Mouse (Mus musculus) megakaryocyte, adult 5-6 weeks (primary cell): ENCODE measurements around the gene Gnai2. TPM values are rescaled to one million over a fixed set of nuclear protein-coding genes. Genes with fewer than 3 reads are reported as not detected.

ENCODE experiments used
- ATAC-seq: 2 replicates; pipeline ENCODE4 v1.8.0; 2016; ENCODE audit warnings: mild to moderate bottlenecking, inconsistent platforms; ENCODE audit not compliant: poor library complexity, severe bottlenecking
- total RNA-seq, 2 experiments: library from RNA; stranded (forward) in 1 of 2; stranded (reverse) in 1 of 2; fragments of 153-499, 151-499 nt in 1 of 2; fragments of 221-1000, 200-1000 nt in 1 of 2; gene quantifications; 2 replicates each; pipeline versions ENCODE4 v1.2.3 to v1.2.4; 2015 to 2017

Gnai2 gene
- total RNA-seq, 2 experiments from 2014 or later = 768 to 871 TPM

GRCm38 (mm10) chr9:107612945-107613569, 22.1 kb downstream of the Gnai2 start:
- ATAC-seq = no peak

DNA sequence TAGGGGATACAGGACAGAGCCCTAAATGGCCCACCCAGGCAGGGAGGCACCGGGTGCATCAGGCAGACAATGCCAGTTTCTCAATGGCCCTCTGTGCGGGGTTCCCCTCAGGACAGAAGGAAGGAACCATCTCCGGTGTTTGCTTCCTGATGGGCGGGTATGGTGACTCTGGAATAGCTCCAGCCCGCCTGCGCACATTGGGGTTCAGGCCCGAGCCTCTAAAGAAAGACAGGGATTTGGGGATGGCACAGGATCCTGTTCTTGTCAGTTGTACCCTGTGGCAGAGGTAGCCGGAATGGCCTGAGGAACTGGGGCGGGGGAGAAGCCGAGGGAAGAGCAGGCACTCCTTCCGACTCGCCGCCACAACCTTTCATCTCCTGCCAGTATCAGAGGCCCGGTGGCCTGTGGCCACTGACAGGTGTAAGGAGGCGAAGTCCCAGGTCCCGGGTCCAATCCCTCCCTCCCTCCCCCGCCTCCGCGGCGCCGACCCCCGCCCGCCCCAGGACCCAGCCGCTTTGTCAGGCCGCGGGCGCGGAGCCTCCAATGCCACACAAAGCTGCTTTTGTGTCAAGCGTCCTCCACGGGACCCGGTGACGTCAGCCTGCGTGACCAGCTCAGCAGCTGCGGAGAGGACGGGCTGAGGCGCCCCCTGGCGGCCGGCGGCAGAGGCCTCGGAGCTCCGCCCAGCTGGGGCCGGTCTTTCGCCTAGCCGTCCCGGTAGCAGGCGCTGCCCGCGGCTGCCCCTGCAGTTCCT, 22.8 kb downstream of the Gnai2 start:
- peak; percentile 94 for ATAC-seq

- ATAC-seq = peak; percentile 13
These were observed 23.5 kb downstream of the Gnai2 start for GRCm38 (mm10) chr9:107611456-107612190.

DNA sequence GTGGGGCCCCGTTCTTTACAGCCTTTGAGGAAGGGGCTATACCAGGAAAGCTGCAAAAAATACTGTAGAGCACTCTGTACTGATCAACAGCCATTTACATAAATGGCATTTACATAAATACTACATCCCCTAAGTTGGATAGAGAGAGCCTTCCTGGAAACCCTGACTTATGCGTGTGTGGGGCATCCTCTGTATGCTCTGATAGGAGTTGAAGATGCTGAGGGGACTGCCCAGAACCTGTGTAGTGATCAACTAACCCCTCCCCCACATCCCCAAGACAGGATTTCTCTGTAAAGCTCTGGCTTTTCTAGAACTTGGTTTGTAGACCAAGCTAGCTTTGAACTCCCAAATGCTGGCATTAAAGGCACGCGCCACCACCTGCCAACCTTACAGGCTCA, 25.7 kb downstream of the Gnai2 start:
- no peak for ATAC-seq

- no peak for ATAC-seq
These were observed 26.3 kb downstream of the Gnai2 start, which contains the start of gene Sema3b for GRCm38 (mm10) chr9:107608741-107609432. Sema3b (minus strand) TSS chr9:107609229.

DNA sequence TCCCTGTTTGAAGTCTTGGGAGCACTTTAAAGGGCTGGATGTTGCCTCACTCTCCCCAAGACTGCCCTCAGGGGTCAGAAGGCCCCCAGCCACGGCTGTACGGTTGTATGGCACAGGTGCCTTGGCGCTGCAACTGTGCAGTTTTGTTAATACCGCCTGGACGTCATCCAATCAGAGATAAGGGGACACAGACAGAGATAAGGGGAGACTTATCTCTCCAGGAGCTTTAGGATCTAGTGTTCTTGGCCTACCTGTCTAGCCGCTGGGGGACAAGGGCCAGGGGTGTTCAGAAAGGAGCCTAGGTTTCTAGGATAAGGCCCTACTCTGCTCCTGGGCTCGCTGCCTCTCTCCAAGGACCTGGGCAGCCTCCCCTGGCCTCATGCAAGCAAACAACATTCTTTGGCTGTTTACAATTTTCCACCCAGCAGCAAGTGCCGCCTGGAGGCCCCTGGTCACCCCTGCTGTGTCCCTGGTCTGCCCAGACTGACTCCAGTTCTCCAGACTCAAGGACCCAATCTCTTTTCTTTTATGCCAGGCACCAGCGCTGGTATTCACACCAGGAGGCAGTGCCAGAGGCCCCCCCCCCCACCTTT, 27.4 kb downstream of the Gnai2 start:
- ATAC-seq = no peak

DNA sequence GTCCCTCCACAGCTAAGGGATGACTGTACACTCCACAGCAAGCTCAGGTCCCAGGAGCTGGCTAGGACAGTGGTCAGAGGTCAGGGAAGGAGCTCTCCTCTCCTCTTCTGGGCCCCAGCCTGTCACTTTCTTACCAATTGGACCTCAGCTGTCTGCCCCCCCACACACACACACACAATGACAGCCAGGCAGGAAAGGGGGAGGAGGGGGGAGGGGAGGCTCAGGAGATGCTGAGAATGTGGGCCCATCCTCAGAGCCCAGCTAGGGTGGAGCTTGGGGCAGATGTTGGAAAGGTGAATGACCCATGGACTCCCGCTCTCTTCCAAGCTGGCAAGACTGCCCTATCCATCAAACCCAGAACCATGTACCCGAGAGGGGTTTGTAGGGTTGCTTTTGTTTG, 28.1 kb downstream of the Gnai2 start:
- no peak for ATAC-seq

- ATAC-seq = no peak
These were observed 28.6 kb downstream of the Gnai2 start for GRCm38 (mm10) chr9:107606591-107606990.

- no peak for ATAC-seq
These were observed 30.0 kb downstream of the Gnai2 start for GRCm38 (mm10) chr9:107605041-107605661.

GRCm38 (mm10) chr9:107603251-107603650, 31.9 kb downstream of the Gnai2 start:
- ATAC-seq = no peak

- ATAC-seq = peak; percentile 91
These were observed 33.0 kb downstream of the Gnai2 start for GRCm38 (mm10) chr9:107602068-107602648.

- no peak for ATAC-seq
These were observed 33.9 kb downstream of the Gnai2 start for GRCm38 (mm10) chr9:107601275-107601674.

DNA sequence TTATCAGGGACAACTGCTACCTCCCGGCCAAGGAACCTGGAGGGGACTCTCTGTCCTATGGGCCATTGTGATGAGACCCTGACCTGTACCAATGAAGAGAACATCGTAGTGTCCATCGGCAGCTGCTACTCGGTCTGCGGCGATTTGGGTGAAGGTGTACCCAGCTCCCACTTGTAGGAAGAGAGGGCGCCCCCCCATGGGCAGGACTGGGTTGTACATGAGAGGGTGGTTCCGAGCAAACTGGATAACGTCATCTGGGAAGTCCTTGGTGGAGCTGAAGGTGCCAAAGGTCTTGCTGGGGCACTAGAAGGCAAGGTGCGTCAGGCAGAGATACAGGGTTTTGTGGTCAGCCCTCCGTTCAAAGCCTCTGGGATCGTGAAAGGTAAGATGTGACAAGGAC, 34.4 kb downstream of the Gnai2 start:
- ATAC-seq = no peak

GRCm38 (mm10) chr9:107599842-107600241, 35.3 kb downstream of the Gnai2 start:
- ATAC-seq = no peak

DNA sequence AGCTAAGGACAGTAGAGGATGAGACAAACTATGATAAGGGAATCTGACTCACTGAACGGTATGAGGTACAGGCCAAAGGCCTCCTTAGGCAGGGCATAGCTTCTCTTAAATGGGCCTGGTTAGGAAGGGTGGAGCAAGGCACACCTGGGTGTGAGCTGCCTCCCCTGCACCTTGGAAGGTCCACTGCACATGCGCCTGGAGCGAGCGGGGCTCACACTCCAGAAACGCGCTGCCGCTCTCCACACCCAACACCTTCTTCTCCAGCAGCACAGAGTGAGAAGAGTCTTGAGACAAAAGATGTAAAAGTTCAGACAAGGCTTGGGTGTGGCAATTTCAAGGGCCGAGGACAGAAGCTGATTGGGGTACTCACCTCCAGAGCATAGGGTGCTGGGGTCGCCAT, 35.7 kb downstream of the Gnai2 start:
- no peak for ATAC-seq

DNA sequence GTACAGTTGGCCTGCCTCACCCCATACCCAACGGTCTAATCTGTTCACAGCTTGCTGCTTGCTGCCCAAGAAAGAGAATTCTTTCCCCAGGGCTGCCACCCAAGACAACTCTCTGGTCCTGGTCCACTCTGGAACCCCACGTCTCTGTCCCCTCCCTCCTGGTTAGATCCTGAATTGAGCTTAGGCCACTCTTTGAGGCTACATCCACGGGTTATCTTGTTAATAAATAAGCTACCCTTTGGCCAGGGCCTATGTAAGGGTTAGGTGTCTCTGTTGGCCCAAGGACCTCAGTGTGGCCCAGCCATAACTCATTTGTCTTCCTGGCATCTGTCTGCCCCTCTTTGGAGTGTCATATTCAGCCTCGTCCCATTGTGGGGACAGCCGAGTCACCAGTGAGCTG, 36.8 kb downstream of the Gnai2 start:
- ATAC-seq = no peak

GRCm38 (mm10) chr9:107596619-107597569, 38.3 kb downstream of the Gnai2 start:
- ATAC-seq = no peak

DNA sequence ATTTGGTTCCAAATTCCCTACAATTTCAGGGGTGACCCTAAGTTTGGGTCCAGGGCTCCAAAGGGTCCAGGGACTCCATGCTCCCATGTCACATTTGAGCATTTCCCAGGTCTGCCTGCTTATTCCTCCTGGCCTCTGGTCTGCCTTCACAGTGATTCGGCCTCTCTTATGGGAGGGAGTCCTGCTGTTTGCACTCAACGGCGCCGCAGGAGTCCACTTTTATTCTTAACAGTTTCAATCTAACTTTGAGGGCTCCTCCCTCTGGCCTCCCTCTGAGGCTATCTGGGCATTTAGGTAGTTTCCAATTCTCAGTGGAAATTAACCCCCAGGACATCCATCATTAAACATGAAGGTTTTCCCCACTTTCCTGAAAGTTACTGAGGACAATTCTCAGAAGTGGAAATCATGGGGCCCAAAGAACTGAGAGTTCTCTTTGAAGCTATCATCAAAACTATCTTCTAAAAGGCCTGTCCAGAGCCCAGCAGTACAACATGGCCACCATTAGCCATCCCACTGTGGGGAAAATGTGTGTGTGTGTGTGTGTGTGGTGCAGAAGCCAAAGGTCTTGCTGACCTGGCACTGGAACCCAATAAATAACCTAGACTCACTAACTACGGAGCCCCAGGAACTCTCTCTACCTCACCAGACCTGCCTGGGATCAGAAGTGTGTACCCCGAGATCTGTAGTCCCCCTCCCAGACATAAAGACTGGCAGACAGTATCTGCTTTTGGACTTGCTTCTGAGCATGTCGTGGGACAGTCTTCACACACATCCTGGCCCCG, 40.7 kb downstream of the Gnai2 start:
- ATAC-seq = no peak
